Mouse (Mus musculus) mouse embryonic stem cell (cell line): ENCODE measurements around the gene Sh3bp5.

Experiments
- in situ Hi-C, 2 experiments: fragments of 300-500 bp; cut with MboI; formaldehyde crosslinking; loops; 1 replicate in 1 of 2; 3 replicates in 1 of 2; pipeline ENCODE4 v1.14.3; 2019 to 2020; ENCODE audit warnings: low sequenced_read_pairs in 2 of 2, low pct_unique_long_range_greater_than_20kb in 1 of 2, mixed read lengths in 1 of 2; ENCODE audit not compliant: unreplicated experiment in 1 of 2

The Sh3bp5 gene

DNA sequence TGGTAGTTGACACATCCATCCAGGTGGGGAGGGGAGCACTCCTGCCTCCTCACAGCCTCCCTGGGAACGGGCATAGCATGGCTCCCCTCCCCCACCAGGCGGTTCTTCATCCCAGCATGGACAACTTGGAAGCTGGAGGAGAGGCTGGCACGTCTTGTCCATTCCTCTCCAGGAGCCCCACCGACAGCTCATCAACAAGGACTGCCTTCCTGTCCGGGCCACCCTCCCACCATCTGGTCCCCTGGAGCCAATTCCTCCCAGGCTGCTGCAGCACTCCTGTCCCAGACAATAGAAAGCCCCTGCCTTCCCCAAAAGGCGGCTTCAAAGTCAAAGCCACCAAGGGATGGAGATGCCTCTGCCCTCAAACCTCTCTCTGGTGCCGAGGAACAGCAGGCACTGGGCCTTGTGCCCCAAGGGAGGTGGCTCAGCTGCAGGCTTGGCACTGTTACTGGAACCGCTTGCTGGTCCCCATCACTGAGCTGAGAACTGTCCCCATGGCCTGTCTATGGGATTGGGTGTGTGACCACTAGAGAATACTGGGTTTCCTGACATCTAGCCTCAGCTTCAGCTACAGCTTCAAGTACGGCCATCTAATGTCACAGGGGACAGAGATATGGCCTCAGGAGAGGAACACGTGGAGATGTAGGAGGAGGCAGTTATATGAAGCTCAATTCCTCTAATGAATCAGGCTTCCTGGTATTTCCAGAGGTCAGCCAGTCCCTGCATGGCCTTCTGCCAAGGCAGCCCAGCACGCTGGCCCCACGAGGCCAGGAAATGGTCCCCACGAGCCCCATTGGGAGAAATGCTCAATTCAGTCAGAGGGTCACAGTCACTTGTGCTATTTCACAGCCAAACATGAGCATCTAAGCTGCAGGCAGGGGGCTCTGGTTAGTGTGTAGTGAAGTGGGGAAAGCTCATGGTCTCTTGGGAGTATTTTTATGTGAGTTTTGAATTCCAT is 51.2 kb downstream of the Sh3bp5 start:
- in situ Hi-C loops: no loop called here

DNA sequence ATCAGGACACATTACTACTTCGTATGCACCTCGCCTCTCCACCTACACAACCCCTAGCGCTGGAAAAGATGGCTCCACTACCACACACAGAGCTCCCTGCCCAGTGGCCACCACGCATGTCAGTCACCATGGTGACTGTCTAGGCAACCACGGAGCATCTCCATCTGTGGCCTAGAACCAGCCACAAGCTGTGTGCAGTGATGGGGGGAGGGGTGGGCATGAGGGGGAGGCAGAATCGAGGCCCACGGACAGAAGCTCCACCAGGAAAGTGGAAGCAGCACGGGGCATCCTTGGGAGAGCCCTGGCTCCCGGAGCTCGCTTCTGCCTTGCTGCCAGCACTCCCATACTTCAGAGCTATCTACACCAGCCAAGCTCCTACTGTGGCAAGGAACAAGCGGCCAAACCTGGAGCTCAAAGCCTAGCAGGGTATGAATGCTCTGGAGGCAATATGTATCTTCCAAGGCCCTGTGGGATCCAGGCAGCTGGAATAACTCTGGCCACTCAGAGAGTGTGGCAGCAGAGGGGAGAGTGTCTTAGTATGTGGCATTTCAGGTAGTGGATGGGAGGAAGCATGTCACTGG is 52.3 kb downstream of the Sh3bp5 start:
- in situ Hi-C loops: no loop called here

- in situ Hi-C loops: no loop called here
These were observed 53.6 kb downstream of the Sh3bp5 start for GRCm38 (mm10) chr14:31382276-31382675.

DNA sequence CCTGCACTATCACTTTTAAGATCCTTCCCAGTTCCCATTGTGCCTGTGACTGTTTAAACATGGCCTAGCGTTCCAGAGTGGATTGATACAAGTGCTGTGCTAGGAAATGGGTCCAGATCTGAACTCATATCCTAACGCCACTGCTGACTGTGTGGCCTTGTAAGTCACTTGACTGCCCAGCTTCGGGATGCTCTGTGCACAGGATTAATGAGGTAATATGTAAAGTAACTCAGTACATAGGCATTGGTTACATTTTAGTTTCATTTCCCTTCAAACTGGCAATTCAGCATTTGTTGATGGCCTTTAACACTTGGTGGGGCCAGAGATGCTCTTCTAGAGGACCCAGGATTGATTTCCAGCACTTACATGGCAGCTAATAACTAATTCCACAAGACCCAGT is 59.5 kb downstream of the Sh3bp5 start:
- in situ Hi-C loops: no loop called here

DNA sequence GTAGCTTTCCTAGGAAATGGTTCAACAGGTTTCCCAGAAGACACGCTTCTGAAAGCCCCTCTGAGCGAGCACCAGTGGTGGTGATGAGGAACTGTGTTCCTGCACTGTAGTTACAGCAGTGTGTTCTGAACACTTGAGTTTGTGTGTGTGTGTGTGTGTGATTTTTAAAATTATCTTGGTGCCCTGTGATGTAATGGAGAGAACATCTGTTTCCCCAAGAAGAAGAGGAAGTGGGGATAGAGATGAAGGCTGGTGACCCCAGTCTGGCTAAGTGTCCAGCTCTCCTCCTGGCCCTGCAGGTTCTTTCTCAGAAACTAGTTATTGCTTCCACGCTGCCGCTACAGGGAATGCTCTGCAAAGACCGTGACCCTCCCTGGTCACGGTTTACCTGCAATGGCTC is 61.5 kb downstream of the Sh3bp5 start:
- in situ Hi-C loops: no loop called here

GRCm38 (mm10) chr14:31369377-31369776 is 66.5 kb downstream of the Sh3bp5 start:
- in situ Hi-C loops: no loop called here

- in situ Hi-C loops: no loop called here
These were observed 67.9 kb downstream of the Sh3bp5 start for GRCm38 (mm10) chr14:31367951-31368350.

DNA sequence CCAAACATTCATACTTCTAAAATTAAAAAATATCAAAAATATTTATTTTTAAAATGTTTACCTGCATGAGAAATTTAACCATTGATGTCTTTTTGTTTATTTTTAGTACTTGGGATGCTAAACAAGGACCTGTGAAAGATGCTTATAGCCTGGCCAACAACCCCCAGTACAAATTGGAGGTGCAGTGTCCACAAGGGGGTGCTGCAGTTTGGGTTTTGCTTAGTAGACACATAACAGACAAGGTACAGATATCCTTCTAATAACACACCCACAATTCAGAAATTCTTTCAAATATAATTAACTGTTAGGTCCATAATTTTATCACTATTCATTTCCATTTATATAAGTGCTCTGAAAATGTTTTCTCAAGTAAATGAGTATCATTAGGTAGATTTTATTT is 70.5 kb downstream of the Sh3bp5 start:
- in situ Hi-C loops: no loop called here

DNA sequence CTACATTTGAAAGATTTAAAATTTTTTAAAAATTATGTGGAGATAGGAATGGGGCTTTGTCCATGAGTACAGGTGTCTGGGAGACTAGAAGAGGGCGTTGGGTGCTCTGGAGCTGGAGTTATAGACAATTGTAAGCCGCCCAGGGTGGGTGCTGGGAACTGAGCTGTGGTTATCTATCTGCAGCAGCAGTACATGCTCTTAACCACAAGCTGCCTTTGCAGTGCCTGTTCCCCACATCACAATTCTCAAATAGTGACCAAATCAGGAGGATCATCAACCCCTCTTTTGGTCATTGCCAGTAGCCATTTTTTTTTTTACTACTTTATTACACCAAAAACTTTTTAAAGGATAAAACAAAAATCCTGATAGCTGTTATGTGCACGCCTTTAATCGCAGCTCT is 71.3 kb downstream of the Sh3bp5 start:
- in situ Hi-C loops: no loop called here

DNA sequence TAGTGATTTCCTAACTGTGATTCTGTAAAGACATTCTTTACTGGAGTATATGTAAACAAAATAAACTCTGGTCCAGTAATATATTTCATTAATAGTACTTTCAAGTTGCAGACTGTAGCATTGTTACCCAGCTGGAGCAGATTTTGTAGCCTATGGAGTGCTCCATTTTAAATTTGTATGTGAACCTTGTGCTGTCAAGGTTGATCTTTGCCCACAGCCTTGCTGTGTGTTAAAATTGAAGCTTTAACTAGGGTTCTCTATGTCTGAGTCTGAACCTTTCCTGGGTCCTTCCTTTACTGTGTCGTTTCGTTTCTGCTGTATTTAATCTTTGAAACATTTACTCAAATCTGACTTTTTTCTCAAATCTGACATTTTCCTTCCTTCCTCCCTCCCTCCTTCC is 73.6 kb downstream of the Sh3bp5 start:
- in situ Hi-C loops: no loop called here

DNA sequence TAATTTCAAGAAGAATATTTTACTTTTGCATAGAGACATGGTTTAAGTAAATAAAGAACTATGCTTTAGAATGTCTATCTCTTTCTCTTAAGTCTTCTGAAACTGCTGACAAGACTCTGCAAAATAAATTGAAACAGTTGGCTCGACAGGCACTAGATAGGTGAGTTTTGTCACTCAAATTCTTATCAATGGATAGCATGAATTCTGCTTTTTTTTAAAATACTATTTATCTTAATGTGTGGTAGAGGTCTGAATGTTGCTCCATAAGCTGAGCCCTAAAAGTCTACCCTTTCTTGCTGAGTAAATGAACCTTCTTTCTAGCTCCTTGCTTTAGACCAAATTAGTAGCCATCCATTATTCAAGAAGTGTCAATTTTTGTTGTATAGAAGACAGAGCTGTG is 90.5 kb downstream of the Sh3bp5 start:
- in situ Hi-C loops: no loop called here

GRCm38 (mm10) chr14:31343241-31343640 is 92.6 kb downstream of the Sh3bp5 start:
- in situ Hi-C loops: no loop called here

- in situ Hi-C loops: no loop called here
These were observed 97.9 kb downstream of the Sh3bp5 start for GRCm38 (mm10) chr14:31337947-31338346.

- in situ Hi-C loops: no loop called here
These were observed 98.5 kb downstream of the Sh3bp5 start for GRCm38 (mm10) chr14:31337406-31337805.

DNA sequence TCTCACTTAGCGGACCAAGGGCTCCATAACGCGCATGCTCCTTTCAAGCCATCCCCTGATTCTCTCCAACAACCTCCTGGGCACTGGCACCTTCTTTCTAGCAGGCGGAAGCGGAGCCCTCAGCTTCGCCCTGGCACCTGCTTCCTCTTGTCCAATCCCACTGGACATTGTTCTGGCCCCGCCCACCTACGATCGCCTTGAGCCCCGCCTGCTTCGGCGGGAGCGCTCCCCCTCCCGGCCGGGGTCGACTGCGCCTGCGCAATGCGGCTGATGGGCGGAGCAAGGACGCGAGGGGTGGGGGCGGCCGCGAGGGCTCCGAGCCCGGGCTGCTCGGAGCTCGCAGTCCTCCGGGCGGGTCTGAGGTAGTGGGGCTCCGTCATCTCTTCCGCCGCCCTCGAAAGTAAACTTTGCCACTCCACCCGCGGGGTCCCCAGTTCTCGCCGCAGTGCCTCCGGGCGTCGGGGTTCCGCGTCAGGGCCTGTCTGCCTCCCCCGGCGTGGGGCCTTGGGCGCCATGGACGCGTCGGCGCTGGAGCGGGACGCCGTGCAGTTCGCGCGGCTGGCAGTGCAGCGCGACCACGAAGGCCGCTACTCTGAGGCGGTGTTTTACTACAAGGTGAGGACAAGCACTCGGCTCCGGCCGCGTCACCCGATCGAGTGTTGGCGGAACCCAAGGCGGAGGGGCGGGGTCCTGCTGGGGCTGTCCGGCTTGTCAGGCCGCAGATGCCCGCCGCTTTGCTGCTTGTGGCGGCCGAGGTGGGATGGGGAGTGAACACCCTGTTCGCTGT is 99.3 kb downstream of the Sh3bp5 start, which contains the start of gene Capn7:
Capn7 (plus strand) TSS at position 270 of the 787 bp plus-strand sequence.
- in situ Hi-C loops: no loop called here

DNA sequence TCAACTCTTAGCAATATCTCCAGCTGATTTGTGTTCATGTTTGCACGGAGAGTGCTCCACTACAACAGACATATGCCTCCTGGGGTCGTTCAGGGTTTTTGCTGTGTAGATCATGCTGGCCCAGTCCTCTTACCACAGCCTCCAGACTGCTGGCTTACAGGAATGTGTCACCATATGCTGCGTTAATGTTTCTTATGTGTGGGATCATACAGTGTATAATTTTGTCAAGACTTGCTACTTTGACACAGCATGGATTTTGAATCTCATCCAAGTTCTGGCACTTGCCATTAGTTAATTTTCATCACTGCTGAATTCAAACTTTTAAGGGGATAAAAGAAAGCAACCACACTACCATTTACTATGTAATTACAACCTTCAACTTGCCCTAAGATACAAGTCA is 100.1 kb downstream of the Sh3bp5 start:
- in situ Hi-C loops: no loop called here

- in situ Hi-C loops: no loop called here
These were observed 104.9 kb downstream of the Sh3bp5 start for GRCm38 (mm10) chr14:31330957-31331356.

DNA sequence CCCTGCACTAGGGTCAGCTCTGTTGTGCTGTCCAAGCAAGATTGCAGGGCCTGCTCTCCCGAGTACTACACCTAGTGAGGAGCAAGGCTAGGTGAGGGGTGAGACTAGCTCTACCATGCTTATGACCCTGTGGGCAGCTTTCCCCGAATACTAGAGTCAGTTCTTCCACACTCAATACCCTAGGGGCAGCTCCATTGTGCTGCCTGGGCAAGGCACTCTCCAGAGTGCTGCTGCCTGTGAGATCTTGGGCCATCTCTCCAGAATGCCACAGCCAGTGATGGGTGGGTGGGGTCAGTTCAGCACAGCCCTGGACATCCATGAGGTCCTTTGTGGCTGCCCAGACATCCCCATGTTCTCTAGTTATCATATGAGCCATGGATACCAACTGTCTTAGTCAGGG is 106.1 kb downstream of the Sh3bp5 start:
- in situ Hi-C loops: no loop called here

DNA sequence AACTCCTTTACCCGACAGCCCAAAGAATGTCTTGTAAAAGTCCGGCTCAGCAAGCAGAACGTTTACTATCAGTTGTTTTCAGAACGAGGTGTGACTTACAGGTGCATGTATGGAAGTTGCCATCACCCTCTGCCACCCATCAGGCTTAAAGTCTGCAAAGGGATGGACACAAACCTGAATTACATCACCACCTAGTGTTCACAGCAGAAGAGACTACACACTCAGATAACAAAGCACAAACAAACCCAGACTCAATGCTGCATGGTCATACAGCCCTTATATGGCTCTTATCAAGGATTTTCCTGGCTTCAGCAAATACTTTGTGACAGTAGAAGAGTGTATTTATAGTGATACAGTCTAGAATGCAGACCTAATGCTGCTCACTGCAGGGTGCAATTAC is 108.2 kb downstream of the Sh3bp5 start:
- in situ Hi-C loops: no loop called here
